9 mouse cellular contexts compared by ENCODE assay signal in genomic region chr11:117314026-117314425, GRCm38 (mm10).
DNase-seq lines count a peak whose midpoint lies in the region; ATAC-seq and TF ChIP-seq lines count a peak whose summit lies in the region.
"Had no signal": no experiment of that assay in that cellular context is flagged by ENCODE, and none has a peak within 500 bp of the region (broad histone marks: within the 10 kb centered on the region; RNA-seq: fewer than 3 reads in every experiment).

No protein-coding gene starts in this region.

- H3K9ac ChIP-seq in hindbrain, postnatal 0 days (replicated peaks; ENCODE audit: low read length), result no peak overlapping the region
- H3K9ac ChIP-seq in hindbrain, embryonic 14.5 days, result no peak overlapping the region
- no peak overlapping the region for H3K9ac ChIP-seq in forebrain, embryonic 13.5 days

- 70% methylated on average over 7 of the region's 7 CpGs for WGBS in hindbrain, postnatal 0 days
- 88% methylated on average over 7 of the region's 7 CpGs for WGBS in hindbrain, embryonic 14.5 days
- WGBS in forebrain, embryonic 13.5 days, result 89% methylated on average over 7 of the region's 7 CpGs

- H3K27ac ChIP-seq in hindbrain, postnatal 0 days, result no peak overlapping the region
- no peak overlapping the region for H3K27ac ChIP-seq in hindbrain, embryonic 14.5 days
- no peak overlapping the region for H3K27ac ChIP-seq in left cerebral cortex, adult 2 months
- no peak overlapping the region for H3K27ac ChIP-seq in forebrain, embryonic 13.5 days

- no peak for DNase-seq in hindbrain, postnatal 0 days (ENCODE audit: low spot score)
- no peak for DNase-seq in hindbrain, embryonic 14.5 days (ENCODE audit: low spot score)
- DNase-seq in CD8-positive naive resting alpha-beta T cell, adult 2 months (ENCODE audit: low read depth in 2 of 2, low spot score in 2 of 2), result peak; percentile 63 to 69
- peak; percentile 79 to 85 for DNase-seq in adrenal gland, postnatal 36 days
- no peak for DNase-seq in left cerebral cortex, adult 2 months (ENCODE audit: extremely low spot score in 1 of 2, low spot score in 2 of 2)
- no peak for DNase-seq in kidney, adult 11 months

- H3K9me3 ChIP-seq in hindbrain, postnatal 0 days (ENCODE audit: low read length), result no peaks in the 10 kb centered on the region
- no peaks in the 10 kb centered on the region for H3K9me3 ChIP-seq in hindbrain, embryonic 14.5 days (ENCODE audit: control insufficient read depth, low read length)
- no peaks in the 10 kb centered on the region for H3K9me3 ChIP-seq in forebrain, embryonic 13.5 days (replicated peaks)
- H3K9me3 ChIP-seq: limb, embryonic 13.5 days had no signal

- TF ChIP-seq CTCF in hindbrain, postnatal 0 days (IDR thresholded peaks at IDR 0.05; ENCODE audit: low read depth), result peak; percentile 50
- no peak; the same call in 1 of the 2 replicates for TF ChIP-seq CTCF in left cerebral cortex, adult 2 months (IDR thresholded peaks at IDR 0.05)

- peaks cover 46% of the 10 kb centered on the region for H3K4me1 ChIP-seq in hindbrain, postnatal 0 days (ENCODE audit: insufficient read depth, low read length)
- peaks cover 42% of the 10 kb centered on the region for H3K4me1 ChIP-seq in hindbrain, embryonic 14.5 days (replicated peaks; ENCODE audit: control insufficient read depth, insufficient read depth, low read length)
- peaks cover 86% of the 10 kb centered on the region for H3K4me1 ChIP-seq in forebrain, embryonic 13.5 days

- TF ChIP-seq POLR2A in myocyte (IDR thresholded peaks at IDR 0.05; ENCODE audit: insufficient read length, low read depth), result no peak

- ATAC-seq in hindbrain, postnatal 0 days, result no peak
- ATAC-seq in hindbrain, embryonic 14.5 days (ENCODE audit: low FRiP score), result no peak
- ATAC-seq in forebrain, embryonic 13.5 days, result no peak

- no peak overlapping the region for H3K4me2 ChIP-seq in hindbrain, postnatal 0 days (ENCODE audit: low read depth, low read length)
- H3K4me2 ChIP-seq in hindbrain, embryonic 14.5 days (replicated peaks), result no peak overlapping the region
- peak overlapping the region; percentile 69 for H3K4me2 ChIP-seq in myocyte (ENCODE audit: low read depth)
- H3K4me2 ChIP-seq in forebrain, embryonic 13.5 days, result no peak overlapping the region
- H3K4me2 ChIP-seq: limb, embryonic 13.5 days had no signal

- no peaks in the 10 kb centered on the region for H3K36me3 ChIP-seq in hindbrain, postnatal 0 days (ENCODE audit: insufficient read depth, low read length)
- no peaks in the 10 kb centered on the region for H3K36me3 ChIP-seq in hindbrain, embryonic 14.5 days (replicated peaks; ENCODE audit: control insufficient read depth, insufficient read depth)
- H3K36me3 ChIP-seq in myocyte (ENCODE audit: control insufficient read depth, insufficient read depth), result no peaks in the 10 kb centered on the region
- H3K36me3 ChIP-seq in forebrain, embryonic 13.5 days (ENCODE audit: poor library complexity, severe bottlenecking), result no peaks in the 10 kb centered on the region
- H3K36me3 ChIP-seq: limb, embryonic 13.5 days had no signal

- H3K4me3 ChIP-seq in hindbrain, postnatal 0 days (ENCODE audit: low read length), result no peak overlapping the region
- H3K4me3 ChIP-seq in hindbrain, embryonic 14.5 days (replicated peaks; ENCODE audit: low read length), result no peak overlapping the region
- no peak overlapping the region for H3K4me3 ChIP-seq in myocyte
- no peak overlapping the region for H3K4me3 ChIP-seq in left cerebral cortex, adult 2 months
- H3K4me3 ChIP-seq in forebrain, embryonic 13.5 days, result no peak overlapping the region
- H3K4me3 ChIP-seq: limb, embryonic 13.5 days had no signal

- H3K27me3 ChIP-seq in hindbrain, postnatal 0 days (ENCODE audit: insufficient read depth, low read length), result no peaks in the 10 kb centered on the region
- H3K27me3 ChIP-seq in hindbrain, embryonic 14.5 days (ENCODE audit: control insufficient read depth, insufficient read depth, low read length), result no peaks in the 10 kb centered on the region
- no peaks in the 10 kb centered on the region for H3K27me3 ChIP-seq in myocyte (ENCODE audit: control insufficient read depth, insufficient read depth, insufficient read length)
- no peaks in the 10 kb centered on the region for H3K27me3 ChIP-seq in forebrain, embryonic 13.5 days
- H3K27me3 ChIP-seq: limb, embryonic 13.5 days had no signal

- peaks cover 74% of the 10 kb centered on the region for H3K79me2 ChIP-seq in myocyte (ENCODE audit: control insufficient read depth, insufficient read depth)

- intact Hi-C loops in left cerebral cortex, adult 2 months (cut with DNase I), result loop anchor here (5.0 kb wide), 2 partner anchors 43 to 47 kb away; no protein-coding TSS in a partner anchor

- H3ac ChIP-seq in myocyte (ENCODE audit: control insufficient read depth, insufficient read length), result no peak overlapping the region

TF ChIP-seq in myocyte, 11 proteins besides CTCF, POLR2A, EP300 and RAD21:
- TF ChIP-seq CEBPB (IDR thresholded peaks at IDR 0.05; ENCODE audit: insufficient read depth, poor library complexity, severe bottlenecking), result no peak
- TF ChIP-seq MAX (IDR thresholded peaks at IDR 0.05; ENCODE audit: low read depth), result no peak
- TF ChIP-seq POLR2AphosphoS2 (IDR thresholded peaks at IDR 0.05; ENCODE audit: insufficient read length, low read depth), result no peak
- TF ChIP-seq MYOD1 (IDR thresholded peaks at IDR 0.05; ENCODE audit: control insufficient read depth in 1 of 3, insufficient read length in 2 of 3, low read depth in 2 of 3), result no peak
- no peak for TF ChIP-seq USF1 (IDR thresholded peaks at IDR 0.05; ENCODE audit: low read depth)
- TF ChIP-seq MYOG (IDR thresholded peaks at IDR 0.05; ENCODE audit: control insufficient read depth in 1 of 3, insufficient read depth in 1 of 3, insufficient read length in 2 of 3, low read depth in 2 of 3), result no peak
- no peak for TF ChIP-seq TCF3 (IDR thresholded peaks at IDR 0.05; ENCODE audit: insufficient read length, low read depth)
- no peak for TF ChIP-seq REST (IDR thresholded peaks at IDR 0.05; ENCODE audit: insufficient read depth, insufficient read length)

Comparison
In these comparisons a context has a peak if more than half of its experiments do, and no peak if none do; other contexts are left out.
1. DNase-seq: peak in CD8-positive naive resting alpha-beta T cell, adult 2 months (2 of 2) and adrenal gland, postnatal 36 days (2 of 2); none in hindbrain, postnatal 0 days (single experiment), hindbrain, embryonic 14.5 days (single experiment), left cerebral cortex, adult 2 months (0 of 2) and kidney, adult 11 months (single experiment).